Mouse (Mus musculus): ENCODE measurements around the gene Lin7c.
"Not testable (repeated sequence)": the region's sequence is repeated elsewhere in the genome, so short reads cannot be mapped to it uniquely, and the experiment has no call there.

The Lin7c gene

DNA sequence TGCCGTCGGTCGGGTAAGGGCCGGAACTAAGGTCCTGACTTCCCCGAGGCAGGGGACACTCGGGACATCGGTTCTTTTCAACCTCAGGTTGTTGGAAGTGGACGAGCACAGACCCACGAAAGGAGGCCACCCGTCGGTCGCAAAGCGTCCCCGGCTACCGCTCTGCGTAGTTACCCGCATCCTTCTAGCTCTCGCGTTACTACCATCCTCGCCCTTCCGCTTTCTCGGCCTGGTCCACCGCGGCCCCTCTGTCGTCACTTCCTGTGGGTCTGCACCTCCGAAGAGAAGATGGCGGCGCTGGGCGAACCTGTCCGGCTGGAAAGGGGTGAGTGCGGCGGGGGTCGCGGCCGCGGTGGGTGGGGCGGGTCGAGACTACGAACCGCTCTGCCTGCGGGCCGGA lies at the start of gene Lin7c:
Gene Lin7c (plus strand): TSS at position 257 of the 400 bp plus-strand sequence.
- DNase-seq (ENCODE audit: low spot score) = peak; percentile 87

DNA sequence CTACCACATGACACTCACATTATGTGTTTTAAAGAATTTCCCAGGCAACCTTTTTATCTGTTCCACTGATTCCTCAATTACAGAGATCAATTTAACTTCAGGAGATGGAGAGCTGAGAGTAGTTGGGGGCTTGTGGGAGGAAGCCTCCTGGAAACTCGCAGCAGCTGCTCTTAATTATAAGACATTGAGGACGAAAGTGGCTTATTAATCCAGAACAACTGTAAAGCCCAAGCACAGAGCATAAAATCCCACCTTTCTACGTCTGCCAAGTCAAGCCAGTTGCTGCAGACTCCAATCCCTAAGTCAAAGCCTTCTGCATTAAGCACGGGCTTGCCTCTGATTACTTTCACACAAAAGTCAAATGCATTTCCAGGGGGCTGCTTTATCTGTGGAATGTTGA lies 44.3 kb upstream of the Lin7c start:
- DNase-seq (ENCODE audit: low spot score) = no peak

DNA sequence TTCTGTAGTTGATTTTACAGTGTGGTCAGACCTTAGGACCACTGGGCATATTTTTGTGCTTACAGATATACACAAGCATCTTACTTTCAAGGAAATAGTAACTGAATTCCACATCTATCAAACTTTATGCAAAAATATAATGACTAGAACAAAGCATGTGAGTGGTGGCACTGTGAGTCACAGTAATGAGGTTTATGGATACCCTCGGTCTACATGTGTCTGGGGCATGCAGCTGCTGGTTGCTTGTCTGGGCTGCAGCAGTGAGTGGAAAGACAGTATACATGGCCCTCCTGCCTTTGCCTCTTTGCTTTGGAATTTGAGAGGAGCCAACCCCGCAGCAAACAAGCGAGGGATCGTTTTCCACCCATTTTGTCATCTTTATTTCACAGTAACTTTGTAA lies 42.3 kb upstream of the Lin7c start:
- DNase-seq (ENCODE audit: low spot score) = no peak

DNA sequence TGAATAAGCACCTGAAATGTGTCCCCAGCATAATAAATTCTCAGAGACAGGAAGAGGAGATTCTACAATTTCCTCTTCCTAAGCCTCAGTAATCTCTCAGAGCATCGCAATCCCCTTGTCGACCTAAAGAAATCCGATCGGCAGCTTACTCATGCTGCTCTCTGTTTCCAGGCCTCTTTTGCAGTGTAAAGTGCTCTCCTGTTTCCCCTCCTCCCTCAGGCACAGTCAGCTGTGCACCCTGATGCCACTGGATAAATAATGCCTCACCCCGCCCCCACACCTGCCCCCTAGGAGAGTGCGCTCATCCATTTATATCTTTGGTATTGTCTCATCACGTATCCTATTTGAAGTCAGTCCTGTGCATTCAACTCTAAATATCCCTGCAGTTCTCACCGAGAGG lies 41.9 kb upstream of the Lin7c start:
- DNase-seq (ENCODE audit: low spot score) = no peak

DNA sequence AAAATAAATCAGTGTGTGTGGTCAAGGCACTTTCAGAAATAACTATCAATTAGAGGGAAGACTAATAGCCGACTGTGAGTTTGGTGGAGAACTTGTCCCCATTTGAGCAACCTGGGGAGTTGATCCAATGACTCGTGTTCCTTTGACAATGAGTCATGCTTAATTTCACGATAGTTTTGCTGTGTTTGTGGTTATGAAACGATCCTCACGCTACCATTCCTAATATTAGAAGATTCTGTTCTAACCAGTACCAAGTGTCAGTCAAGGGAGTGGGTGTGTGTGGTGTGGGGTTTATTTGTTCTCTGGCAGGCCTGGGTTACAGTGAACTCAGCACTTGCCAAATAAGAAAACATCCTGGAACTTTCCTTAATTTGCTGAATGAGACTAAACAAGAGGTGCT lies 35.1 kb upstream of the Lin7c start:
- DNase-seq (ENCODE audit: low spot score) = no peak

DNA sequence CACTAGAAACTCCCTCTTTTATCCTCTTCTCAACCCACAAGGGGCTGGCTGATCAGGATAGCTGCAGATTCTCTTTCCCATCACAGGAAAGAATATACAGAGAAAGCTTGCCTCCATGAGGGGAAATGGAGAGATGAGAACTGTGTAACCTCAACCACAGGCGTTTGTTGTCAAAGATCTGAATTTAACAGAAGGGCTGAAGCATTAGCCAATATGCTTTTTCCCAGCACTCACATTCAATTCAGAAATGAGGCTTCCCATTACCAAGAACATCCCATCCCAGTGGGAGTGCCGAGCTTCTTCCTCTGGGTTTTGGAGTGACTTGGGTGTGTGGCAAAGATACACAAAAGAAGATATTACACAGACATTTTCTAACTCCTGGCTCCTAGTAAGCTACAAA lies 31.0 kb upstream of the Lin7c start:
- DNase-seq (ENCODE audit: low spot score) = no peak

DNA sequence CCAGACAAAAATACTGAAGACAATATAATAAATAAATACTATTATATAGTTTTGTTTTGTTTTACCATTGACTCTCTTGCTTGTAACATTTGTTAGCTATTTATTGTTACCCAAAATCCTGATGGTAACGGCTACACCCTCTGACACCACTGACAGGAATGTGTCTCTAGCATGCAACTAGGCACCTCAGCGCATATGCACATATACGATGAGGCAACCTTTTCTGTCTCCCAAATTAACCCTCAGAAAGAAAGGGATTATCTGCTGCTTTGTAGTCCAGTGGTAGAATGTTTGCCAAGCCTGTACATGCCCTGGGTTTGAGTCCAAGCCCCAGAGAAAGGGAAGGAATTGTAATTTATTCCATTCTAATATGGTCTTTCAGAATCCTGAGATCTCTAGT lies 29.8 kb upstream of the Lin7c start:
- no peak for DNase-seq (ENCODE audit: low spot score)

DNA sequence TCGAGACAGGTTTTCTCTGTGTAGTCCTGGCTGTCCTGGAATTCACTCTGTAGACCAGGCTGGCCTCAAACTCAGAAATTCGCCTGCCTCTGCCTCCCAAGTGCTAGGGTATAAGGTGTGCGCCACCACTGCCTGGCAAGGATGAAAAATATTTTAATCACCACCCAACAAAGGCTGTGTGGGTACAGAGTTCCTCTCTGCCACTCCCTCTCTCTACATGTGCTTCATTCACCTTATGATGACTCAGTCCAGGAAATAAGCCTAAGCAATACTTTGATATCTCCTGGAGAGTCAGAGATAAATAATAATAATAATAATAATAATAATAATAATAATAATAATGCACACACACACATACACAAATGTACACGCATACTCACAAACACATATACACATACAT lies 11.2 kb upstream of the Lin7c start:
- DNase-seq (ENCODE audit: low spot score) = not testable (repeated sequence)

DNA sequence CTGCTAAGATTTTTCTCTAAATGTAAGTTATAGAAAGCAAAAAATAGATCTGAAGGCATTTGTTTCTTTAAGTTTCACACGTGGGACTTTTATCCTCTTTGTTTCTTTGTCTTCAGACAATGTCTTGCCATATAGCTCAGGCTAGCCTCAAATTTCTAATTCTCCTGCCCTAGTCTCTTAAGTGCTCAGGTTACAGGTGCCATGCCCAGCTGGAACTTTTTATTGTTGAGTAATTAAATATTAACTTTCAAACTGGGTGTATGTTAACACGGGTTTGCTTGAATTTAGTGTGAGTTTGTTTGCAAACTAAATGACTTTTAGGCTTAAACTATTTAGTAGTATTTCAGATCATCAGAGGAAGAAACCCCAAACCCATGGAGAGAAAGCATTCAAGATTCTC lies 9.5 kb upstream of the Lin7c start:
- DNase-seq (ENCODE audit: low spot score) = no peak

DNA sequence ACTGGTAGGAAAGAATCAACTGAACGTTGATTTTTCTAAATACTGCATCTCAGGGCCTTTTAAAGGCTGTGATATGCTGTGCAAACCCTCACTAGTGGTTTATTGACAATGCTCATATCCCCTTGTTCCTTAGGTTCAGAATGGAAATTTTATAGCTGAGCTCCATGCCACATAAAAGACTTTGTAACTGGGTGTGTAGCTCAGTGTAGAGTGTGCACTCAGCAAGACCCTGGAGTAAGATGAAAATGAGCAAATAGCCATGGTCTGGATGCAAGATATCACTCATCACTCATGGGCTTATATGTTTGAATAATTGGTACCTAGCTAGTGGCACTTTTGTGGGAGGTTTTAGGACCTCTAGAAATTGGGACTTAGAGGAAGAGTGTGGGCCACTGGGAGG lies 9.0 kb upstream of the Lin7c start:
- DNase-seq (ENCODE audit: low spot score) = no peak

DNA sequence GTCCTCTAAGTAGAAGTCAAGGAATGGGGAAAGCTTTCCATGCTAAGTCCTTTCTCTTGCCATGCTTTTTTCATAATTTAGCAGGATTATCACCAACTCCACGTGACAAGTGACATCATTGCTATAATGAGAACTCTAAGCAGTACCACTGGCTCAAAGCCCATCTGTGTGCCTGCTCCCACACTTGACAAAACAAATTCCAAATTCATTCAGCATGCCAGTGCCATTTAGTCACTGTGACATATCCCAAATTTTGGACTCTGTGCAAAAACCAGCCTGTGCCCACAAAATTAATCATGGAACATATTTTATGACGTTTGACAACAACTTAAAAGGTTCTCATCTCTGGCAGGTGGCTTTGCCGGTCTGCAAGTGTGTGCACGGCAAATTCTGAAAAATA lies 6.5 kb upstream of the Lin7c start:
- DNase-seq (ENCODE audit: low spot score) = no peak

DNA sequence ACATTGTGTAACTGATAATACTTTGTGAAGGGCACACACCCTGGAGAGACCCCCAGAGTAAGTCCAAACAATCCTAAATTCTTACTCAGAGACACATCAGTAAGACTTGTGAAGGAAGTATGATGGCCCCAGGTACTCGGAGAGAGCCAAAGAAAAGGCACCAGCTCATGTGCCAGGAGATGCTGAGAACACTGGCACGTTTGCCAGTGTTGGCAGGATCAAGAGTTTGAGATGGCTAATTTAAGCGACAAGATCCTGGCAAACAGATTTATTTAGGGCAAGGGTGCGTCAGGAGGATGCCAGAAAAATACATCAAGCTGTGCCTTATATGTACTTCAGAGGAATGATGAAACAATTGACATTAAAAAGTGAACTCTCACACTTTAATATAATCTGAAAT lies 6.1 kb upstream of the Lin7c start:
- no peak for DNase-seq (ENCODE audit: low spot score)

DNA sequence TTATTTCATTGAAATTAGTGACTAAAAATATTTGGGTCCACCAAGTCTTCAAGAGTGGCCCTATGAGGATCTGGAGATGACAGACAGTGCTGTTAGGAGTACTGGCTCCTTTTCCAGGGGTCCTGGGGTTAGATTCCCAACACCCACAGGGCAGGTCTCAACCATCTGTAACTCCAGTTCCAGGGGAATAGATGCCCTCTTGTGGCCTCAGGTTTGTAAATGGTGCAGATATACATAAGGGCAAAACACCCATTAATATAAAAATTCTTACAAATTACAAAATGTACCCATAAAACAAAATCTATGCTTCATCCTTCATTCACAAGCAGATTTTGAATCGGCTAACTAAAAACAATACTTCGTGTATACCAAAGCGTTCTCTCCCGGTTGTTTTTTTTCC lies 585 bp upstream of the Lin7c start:
- no peak for DNase-seq (ENCODE audit: low spot score)

DNA sequence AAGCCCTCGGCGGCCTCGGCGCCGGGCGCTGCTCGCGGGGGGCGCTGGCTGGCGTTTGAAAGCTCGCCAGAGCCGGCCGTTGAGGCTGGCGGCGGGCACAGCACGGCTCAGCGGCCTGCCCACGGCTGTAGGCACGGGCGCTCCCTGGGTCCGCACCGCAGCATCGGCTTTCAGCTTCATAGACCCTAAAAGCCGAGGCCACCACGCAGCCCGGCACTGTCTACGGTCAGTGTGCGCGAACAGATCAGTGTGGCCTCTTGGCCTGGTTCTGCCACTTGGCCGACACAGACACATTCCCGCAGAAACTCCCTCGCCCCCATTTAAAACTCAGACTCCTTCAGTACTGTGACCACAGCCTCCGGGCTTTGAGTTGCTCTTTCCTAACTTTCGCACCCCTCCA lies 378 bp downstream of the Lin7c start:
- DNase-seq (ENCODE audit: low spot score) = no peak

DNA sequence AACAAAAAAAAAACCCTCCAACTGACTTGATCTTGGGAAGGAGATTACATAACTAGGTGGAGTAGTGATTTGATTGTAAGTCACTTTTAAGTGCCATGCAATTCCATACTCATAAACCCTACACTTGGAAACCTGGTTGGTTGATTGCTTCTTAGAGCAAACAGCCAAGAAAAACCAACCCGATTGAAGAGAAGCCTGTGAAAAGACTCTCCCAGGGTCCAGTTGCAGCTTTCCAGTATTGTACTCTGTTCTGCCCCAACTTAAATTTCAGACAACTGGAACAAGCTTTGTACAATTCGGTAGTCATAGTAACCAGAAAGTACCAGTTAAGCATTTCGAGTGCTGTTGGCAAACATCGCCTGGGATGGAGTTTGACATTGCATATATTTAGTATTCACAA lies 818 bp downstream of the Lin7c start:
- DNase-seq (ENCODE audit: low spot score) = no peak

DNA sequence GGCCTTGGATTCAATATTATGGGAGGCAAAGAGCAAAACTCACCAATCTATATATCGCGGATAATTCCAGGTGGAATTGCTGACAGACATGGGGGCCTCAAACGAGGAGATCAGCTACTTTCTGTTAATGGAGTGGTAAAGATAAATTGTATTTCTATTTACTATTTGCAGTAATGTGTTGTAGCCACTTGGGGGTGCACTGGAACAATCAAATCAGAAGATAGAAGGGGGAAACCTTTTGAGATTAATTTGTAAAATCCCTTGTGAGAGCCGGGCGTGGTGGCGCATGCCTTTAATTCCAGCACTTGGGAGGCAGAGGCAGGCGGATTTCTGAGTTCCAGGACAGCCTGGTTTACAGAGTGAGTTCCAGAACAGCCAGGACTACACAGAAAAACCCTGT lies 5.7 kb downstream of the Lin7c start:
- no peak for DNase-seq (ENCODE audit: low spot score)

DNA sequence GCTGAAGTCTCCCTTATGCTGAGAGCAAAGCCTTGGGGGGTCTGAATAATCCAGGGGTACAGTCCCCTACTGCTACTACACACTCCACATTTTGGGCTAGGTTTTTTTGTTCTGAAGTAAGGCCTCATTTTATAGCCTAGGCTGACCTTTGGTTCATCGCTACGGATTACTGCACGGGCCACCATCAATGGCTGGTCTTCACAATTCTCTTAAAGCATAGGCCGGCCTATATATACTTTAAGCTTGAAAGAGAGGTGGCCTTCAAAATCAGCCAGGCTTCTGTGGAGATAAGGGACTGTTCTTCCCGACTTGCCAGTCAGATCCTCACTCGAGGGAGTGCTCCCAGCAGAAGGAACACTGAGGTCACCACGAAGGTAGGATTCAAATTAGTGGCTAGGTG lies 12.2 kb downstream of the Lin7c start:
- no peak for DNase-seq (ENCODE audit: low spot score)

DNA sequence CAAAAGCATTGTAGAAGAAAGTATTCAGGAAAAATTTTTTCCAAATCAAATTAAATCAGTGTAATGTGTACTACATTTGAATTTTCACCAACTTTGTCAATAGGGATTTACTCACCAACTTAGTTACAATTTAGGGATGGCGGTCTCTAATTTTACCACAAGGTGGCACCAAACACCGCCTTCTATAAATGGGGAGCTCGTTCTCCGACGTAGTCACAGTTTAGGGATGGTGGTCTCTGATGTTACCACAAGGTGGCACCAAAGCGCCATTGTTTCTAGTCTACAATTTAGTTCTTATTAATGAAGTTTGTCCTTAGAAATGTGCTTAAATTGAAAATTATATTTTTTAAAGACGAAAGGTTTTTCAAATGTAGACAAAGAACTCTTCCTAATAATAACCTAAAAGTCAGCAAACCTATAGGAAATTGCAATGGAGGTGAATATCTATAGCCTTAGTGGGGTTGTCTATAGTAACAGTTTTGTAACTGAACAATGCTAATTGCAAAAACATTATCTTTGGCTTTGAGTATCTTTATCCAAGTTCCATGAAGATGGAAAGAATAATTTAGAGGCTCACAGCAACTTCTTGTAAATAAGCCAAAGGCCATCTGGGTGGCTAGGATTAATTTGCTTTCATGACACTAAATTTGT lies 13.6 kb downstream of the Lin7c start:
- DNase-seq (ENCODE audit: low spot score) = peak; percentile 94

DNA sequence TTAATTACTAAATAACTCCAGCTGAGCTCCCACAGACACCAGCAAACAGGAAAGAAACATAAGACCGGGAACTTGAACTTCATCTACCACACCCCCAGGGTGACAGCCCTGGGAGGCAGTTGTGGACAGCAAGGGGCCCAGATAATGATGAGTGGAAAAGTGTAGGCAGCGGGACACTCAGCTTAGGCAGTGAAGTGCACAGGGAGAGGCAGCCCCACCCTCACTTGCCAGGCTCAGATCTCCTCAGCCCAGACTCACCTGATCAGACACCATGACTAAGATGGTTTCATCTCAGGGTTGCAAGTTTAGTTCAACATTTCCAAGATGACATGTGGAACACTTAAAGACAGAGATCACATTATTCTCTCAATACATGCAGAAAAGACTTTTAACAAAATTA lies 18.5 kb downstream of the Lin7c start:
- DNase-seq (ENCODE audit: low spot score) = peak; percentile 55

DNA sequence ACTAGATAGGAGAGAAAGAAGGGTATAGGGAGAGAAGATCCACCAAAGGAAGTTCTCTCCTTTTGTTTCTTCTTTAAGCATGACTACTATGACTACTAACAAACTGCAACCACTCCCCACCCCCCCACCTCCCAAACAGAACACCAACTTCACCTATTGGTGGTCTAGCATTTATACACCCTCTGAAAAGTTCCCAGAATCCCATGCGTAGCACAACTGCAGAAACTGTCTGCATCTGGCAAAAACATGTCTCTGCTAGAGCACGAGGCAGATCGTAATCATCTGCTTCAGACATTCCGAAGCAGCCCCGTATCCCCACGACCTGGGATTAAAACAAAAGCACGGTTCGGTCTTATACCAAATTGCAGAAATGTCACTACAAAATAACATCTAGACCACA lies 21.6 kb downstream of the Lin7c start:
- DNase-seq (ENCODE audit: low spot score) = no peak

DNA sequence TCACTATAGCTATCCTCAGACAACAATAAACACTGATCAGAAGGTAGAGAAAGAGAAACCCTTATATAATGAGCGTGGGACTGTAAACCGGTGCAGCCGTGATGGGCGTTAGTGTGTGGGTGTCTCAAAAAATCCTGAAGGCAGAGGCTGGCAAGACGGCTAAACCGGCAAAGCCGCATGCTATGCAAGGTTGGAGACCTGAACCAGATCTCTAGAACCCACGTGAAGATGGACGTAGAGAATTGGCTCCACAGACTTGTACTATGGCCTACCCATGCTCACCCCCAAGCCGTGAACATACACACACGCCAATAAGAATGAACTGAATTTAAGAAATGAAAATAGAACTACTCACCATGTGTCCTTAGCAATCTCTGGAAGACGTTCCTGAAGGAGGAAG lies 22.1 kb downstream of the Lin7c start:
- DNase-seq (ENCODE audit: low spot score) = no peak

DNA sequence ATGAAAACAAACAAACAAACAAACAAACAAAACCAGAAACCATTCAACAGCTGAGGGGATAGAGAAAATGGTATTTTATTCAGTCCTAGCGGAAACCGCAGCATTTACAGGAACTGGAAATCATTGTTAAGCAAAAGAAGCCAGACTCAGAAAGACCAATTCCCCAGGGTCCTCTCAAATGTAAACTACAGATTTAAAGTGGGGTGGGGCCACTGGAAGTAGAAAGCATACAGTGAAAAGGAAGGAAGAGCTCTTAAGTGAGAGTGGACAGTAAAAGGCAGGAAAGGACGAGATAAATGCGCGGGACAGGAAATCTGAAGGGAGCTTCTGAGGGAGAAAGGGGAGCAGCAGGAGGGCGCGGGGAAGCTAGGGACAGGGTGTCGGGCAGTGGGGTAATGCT lies 22.6 kb downstream of the Lin7c start:
- DNase-seq (ENCODE audit: low spot score) = no peak

DNA sequence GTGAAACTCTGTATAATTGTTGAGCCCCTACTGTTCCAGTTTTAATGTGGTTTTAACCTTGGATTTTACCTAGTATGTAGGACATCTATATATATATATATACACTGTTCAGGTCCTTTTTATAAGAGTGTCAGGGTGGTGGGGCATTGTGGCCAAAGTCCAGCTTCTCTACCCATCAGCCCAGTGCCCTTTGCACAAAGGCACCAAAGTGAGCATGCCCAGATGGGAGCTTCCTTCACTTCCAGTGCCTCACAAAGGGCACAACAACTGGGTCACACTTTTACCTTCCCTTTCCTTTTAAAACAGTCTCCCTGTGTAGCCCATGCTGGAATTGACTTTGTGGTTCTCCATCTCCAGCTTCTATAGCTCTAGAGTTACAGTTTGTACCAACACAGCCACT lies 23.9 kb downstream of the Lin7c start:
- DNase-seq (ENCODE audit: low spot score) = no peak

DNA sequence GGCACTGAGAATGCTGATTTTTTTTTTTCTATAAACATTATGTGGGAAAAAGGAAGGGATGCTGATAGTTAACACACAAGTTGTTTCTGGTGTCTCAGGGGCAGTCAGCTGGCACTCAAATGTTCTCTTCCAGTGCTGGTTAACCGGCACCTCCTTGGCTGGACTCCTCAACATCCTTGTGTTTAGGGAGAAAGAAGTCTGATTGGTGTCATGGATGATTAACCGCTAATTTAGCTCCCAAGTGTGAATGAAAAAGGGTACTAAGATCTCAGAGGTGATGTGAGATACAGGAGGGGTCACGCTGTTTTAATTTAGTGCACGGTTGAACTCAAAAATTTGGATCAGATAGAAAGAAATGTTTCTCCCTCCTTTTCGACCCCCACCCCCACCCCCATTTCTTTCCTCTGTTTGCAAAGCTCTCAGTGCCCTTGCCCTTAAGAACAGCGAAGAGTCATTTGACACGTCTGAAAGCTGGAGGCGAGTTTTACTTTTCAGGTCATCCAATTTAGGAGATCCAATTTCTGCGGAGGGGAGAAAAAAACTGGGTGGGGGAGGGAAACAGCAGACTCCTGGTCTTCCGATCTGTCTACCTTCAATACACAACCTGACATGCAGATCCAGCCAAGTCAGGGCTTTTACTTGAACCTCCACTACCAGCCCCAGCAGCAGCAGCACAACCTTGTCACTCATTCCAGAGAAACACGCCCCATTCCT lies 26.3 kb downstream of the Lin7c start:
- no peak for DNase-seq (ENCODE audit: low spot score)

Data from c-Kit-positive CD71-positive TER-119-positive erythroid progenitor cells, embryonic 14.5 days (primary cell).